Mouse (Mus musculus) heart, embryonic 15.5 days (tissue): ENCODE measurements around the gene Rrbp1. TPM values are rescaled to one million over a fixed set of nuclear protein-coding genes. Genes with fewer than 3 reads are reported as not detected.

Source experiments
- ATAC-seq: fragments of 200-750 bp; cut with Nextera tagmentation; replicated peaks from 2 replicates; pipeline ENCODE4 v1.8.0; 2017; ENCODE audit warnings: low read depth, moderate TSS enrichment; ENCODE audit not compliant: insufficient number of reproducible peaks, insufficient read depth, low FRiP score
- H3K27ac ChIP-seq: fragments of 300-500 bp; sonication (generic); 2 replicates; pipeline ENCODE4 v1.5.1; 2015; ENCODE audit warnings: mild to moderate bottlenecking, inconsistent platforms
- H3K27me3 ChIP-seq: fragments of 300-500 bp; sonication (generic); 2 replicates; pipeline ENCODE4 v1.6.1; 2015; ENCODE audit warnings: inconsistent platforms
- H3K36me3 ChIP-seq: fragments of 300-500 bp; sonication (generic); 2 replicates; pipeline ENCODE4 v1.6.1; 2015; ENCODE audit warnings: mild to moderate bottlenecking, inconsistent platforms
- H3K4me1 ChIP-seq: fragments of 300-500 bp; sonication (generic); replicated peaks from 2 replicates; pipeline ENCODE4 v1.6.1; 2015; ENCODE audit warnings: inconsistent platforms
- H3K4me2 ChIP-seq: fragments of 300-500 bp; sonication (generic); 2 replicates; pipeline ENCODE4 v1.6.1; 2015; ENCODE audit warnings: inconsistent platforms, mild to moderate bottlenecking, moderate library complexity
- H3K4me3 ChIP-seq: fragments of 300-500 bp; sonication (generic); 2 replicates; pipeline ENCODE4 v1.5.1; 2015; ENCODE audit warnings: mild to moderate bottlenecking, inconsistent platforms
- H3K9ac ChIP-seq: fragments of 300-500 bp; sonication (generic); 2 replicates; pipeline ENCODE4 v1.6.1; 2015; ENCODE audit warnings: mild to moderate bottlenecking, inconsistent platforms
- H3K9me3 ChIP-seq: fragments of 300-500 bp; sonication (generic); replicated peaks from 2 replicates; pipeline ENCODE4 v1.6.1; 2016; ENCODE audit warnings: inconsistent platforms
- WGBS: fragments of 180-500 bp; shearing (Covaris S2); methylation state at CpG from one replicate; pipeline ENCODE4 v1.1.7; 2015; ENCODE audit warnings: mixed read lengths; 5-methylcytosine and 5-hydroxymethylcytosine counted together
- polyA plus RNA-seq: library from polyadenylated mRNA; unstranded; fragments of >200 nt; fragmentation: Nextera tagmentation; extraction: Ambion mirVana; gene quantifications from 2 replicates; pipeline ENCODE4 v1.2.1, GENCODE M21; 2015

The Rrbp1 gene
- polyA plus RNA-seq, 1 experiment from 2014 or later = 59.2 TPM

- 63% methylated on average over 5 of the region's 5 CpGs for WGBS
- peaks cover 54% of the 10 kb centered on the region for H3K4me1 ChIP-seq
- ATAC-seq = no peak
- peak overlapping the region; percentile 32; the same call in 1 of the 2 replicates for H3K27ac ChIP-seq
- H3K4me2 ChIP-seq = no peak overlapping the region
- peaks cover 92% of the 10 kb centered on the region for H3K36me3 ChIP-seq
- H3K27me3 ChIP-seq = no peaks in the 10 kb centered on the region
- no peak overlapping the region for H3K9ac ChIP-seq
- no peak overlapping the region for H3K4me3 ChIP-seq
- H3K9me3 ChIP-seq = no peaks in the 10 kb centered on the region
Observed at GRCm38 (mm10) chr2:143951546-143952315, 59.3 kb downstream of the Rrbp1 start.

GRCm38 (mm10) chr2:143951028-143951420 is 60.0 kb downstream of the Rrbp1 start:
- Histone ChIP-seq H3K36me3 (peaks cover 85% of the 10 kb centered on the region), H3K4me1 (peaks cover 55% of the 10 kb centered on the region), H3K27ac (no peak overlapping the region), H3K4me2 (no peak overlapping the region), H3K27me3 (no peaks in the 10 kb centered on the region), H3K9ac (no peak overlapping the region), H3K9me3 (no peaks in the 10 kb centered on the region), H3K4me3 (no peak overlapping the region)
- no peak for ATAC-seq
- 50% methylated on average over 1 of the region's 1 CpGs for WGBS

GRCm38 (mm10) chr2:143950290-143951027 is 60.6 kb downstream of the Rrbp1 start:
- H3K4me2 ChIP-seq = no peak overlapping the region
- no peak overlapping the region for H3K27ac ChIP-seq
- no peak for ATAC-seq
- H3K9me3 ChIP-seq = no peaks in the 10 kb centered on the region
- H3K4me3 ChIP-seq = no peak overlapping the region
- no peaks in the 10 kb centered on the region for H3K27me3 ChIP-seq
- H3K9ac ChIP-seq = no peak overlapping the region
- peaks cover 81% of the 10 kb centered on the region for H3K36me3 ChIP-seq
- WGBS = 66% methylated on average over 5 of the region's 5 CpGs
- H3K4me1 ChIP-seq = peaks cover 55% of the 10 kb centered on the region

- ATAC-seq = no peak
- WGBS = 87% methylated on average over 6 of the region's 6 CpGs
- H3K4me1 ChIP-seq = peaks cover 55% of the 10 kb centered on the region
Observed at GRCm38 (mm10) chr2:143949217-143949616, 61.8 kb downstream of the Rrbp1 start.

GRCm38 (mm10) chr2:143948416-143948815 is 62.6 kb downstream of the Rrbp1 start:
- no peak overlapping the region for H3K9ac ChIP-seq
- 45% methylated on average over 4 of the region's 4 CpGs for WGBS
- H3K4me2 ChIP-seq = no peak overlapping the region
- 0 out of 2 replicates have a peak, but pooled peaks have one; percentile 37 for ATAC-seq
- no peaks in the 10 kb centered on the region for H3K27me3 ChIP-seq
- H3K4me3 ChIP-seq = no peak overlapping the region
- H3K36me3 ChIP-seq = peaks cover 79% of the 10 kb centered on the region
- peak overlapping the region; percentile 74 for H3K27ac ChIP-seq
- peaks cover 55% of the 10 kb centered on the region for H3K4me1 ChIP-seq
- no peaks in the 10 kb centered on the region for H3K9me3 ChIP-seq

More at GRCm38 (mm10) chr2:143949217-143949616, 61.8 kb downstream of the Rrbp1 start:
- Histone ChIP-seq H3K27me3 (no peaks in the 10 kb centered on the region), H3K9ac (no peak overlapping the region), H3K9me3 (no peaks in the 10 kb centered on the region), H3K27ac (no peak overlapping the region), H3K36me3 (peaks cover 79% of the 10 kb centered on the region), H3K4me3 (no peak overlapping the region), H3K4me2 (no peak overlapping the region)

- WGBS = 53% methylated on average over 3 of the region's 3 CpGs
- H3K4me1 ChIP-seq = peaks cover 55% of the 10 kb centered on the region
- H3K9ac ChIP-seq = no peak overlapping the region
- no peaks in the 10 kb centered on the region for H3K9me3 ChIP-seq
- H3K36me3 ChIP-seq = peaks cover 77% of the 10 kb centered on the region
- no peak overlapping the region for H3K4me3 ChIP-seq
- no peaks in the 10 kb centered on the region for H3K27me3 ChIP-seq
- ATAC-seq = no peak
- peak overlapping the region; percentile 74 for H3K27ac ChIP-seq
- no peak overlapping the region for H3K4me2 ChIP-seq
Observed at GRCm38 (mm10) chr2:143947981-143948380, 63.1 kb downstream of the Rrbp1 start.

GRCm38 (mm10) chr2:143946399-143946798 is 64.7 kb downstream of the Rrbp1 start:
- Histone ChIP-seq H3K4me1 (peaks cover 44% of the 10 kb centered on the region), H3K27ac (no peak overlapping the region), H3K36me3 (peaks cover 73% of the 10 kb centered on the region), H3K9me3 (no peaks in the 10 kb centered on the region), H3K4me3 (no peak overlapping the region), H3K9ac (no peak overlapping the region), H3K4me2 (no peak overlapping the region), H3K27me3 (no peaks in the 10 kb centered on the region)
- ATAC-seq = no peak
- 74% methylated on average over 2 of the region's 2 CpGs for WGBS

- H3K4me3 ChIP-seq = no peak overlapping the region
- no peak for ATAC-seq
Observed at GRCm38 (mm10) chr2:143945466-143946075, 65.5 kb downstream of the Rrbp1 start.

GRCm38 (mm10) chr2:143944796-143945195 is 66.3 kb downstream of the Rrbp1 start:
- Histone ChIP-seq H3K9me3 (no peaks in the 10 kb centered on the region), H3K27ac (no peak overlapping the region), H3K4me2 (no peak overlapping the region), H3K36me3 (peaks cover 74% of the 10 kb centered on the region), H3K27me3 (no peaks in the 10 kb centered on the region), H3K9ac (no peak overlapping the region), H3K4me1 (peaks cover 30% of the 10 kb centered on the region), H3K4me3 (no peak overlapping the region)
- WGBS = 94% methylated on average over 3 of the region's 3 CpGs
- ATAC-seq = no peak

More at GRCm38 (mm10) chr2:143945466-143946075, 65.5 kb downstream of the Rrbp1 start:
- Histone ChIP-seq H3K27ac (no peak overlapping the region), H3K4me2 (no peak overlapping the region), H3K27me3 (no peaks in the 10 kb centered on the region), H3K9ac (no peak overlapping the region), H3K9me3 (no peaks in the 10 kb centered on the region), H3K4me1 (peaks cover 36% of the 10 kb centered on the region), H3K36me3 (peaks cover 74% of the 10 kb centered on the region)
- 87% methylated on average over 7 of the region's 7 CpGs for WGBS

GRCm38 (mm10) chr2:143940406-143940805 is 70.7 kb downstream of the Rrbp1 start:
- H3K4me3 ChIP-seq = no peak overlapping the region
- 88% methylated on average over 5 of the region's 5 CpGs for WGBS
- no peak for ATAC-seq
- peaks cover 53% of the 10 kb centered on the region for H3K36me3 ChIP-seq
- H3K27ac ChIP-seq = no peak overlapping the region
- H3K4me2 ChIP-seq = no peak overlapping the region
- no peaks in the 10 kb centered on the region for H3K27me3 ChIP-seq
- no peaks in the 10 kb centered on the region for H3K9me3 ChIP-seq
- H3K9ac ChIP-seq = no peak overlapping the region
- H3K4me1 ChIP-seq = peaks cover 6% of the 10 kb centered on the region; the same call in 1 of the 2 replicates

GRCm38 (mm10) chr2:143937861-143938260 is 73.2 kb downstream of the Rrbp1 start:
- ATAC-seq = no peak
- Histone ChIP-seq H3K9ac (no peak overlapping the region), H3K27me3 (no peaks in the 10 kb centered on the region), H3K4me1 (peaks cover 12% of the 10 kb centered on the region), H3K27ac (no peak overlapping the region), H3K4me2 (no peak overlapping the region), H3K4me3 (no peak overlapping the region), H3K9me3 (no peaks in the 10 kb centered on the region), H3K36me3 (peaks cover 33% of the 10 kb centered on the region)
- 58% methylated on average over 2 of the region's 2 CpGs for WGBS
